Mouse (Mus musculus) heart, embryonic 14.5 days (tissue): Measurements from ENCODE around the gene Trappc12. TPM values are rescaled to one million over a fixed set of nuclear protein-coding genes. Genes with fewer than 3 reads are reported as not detected.

ENCODE experiments used
- ATAC-seq: fragments of 200-750 bp; cut with Nextera tagmentation; 2 replicates; pipeline ENCODE4 v1.8.0; 2017; ENCODE audit warnings: low read depth, moderate TSS enrichment; ENCODE audit not compliant: insufficient number of reproducible peaks, insufficient read depth, low FRiP score
- H3K27ac ChIP-seq, 2 experiments: fragments of 200-500 bp in 1 of 2; fragments of 300-500 bp in 1 of 2; sonication (generic) in 1 of 2; replicated peaks in 1 of 2; 2 replicates each; pipeline ENCODE4 v1.5.1; 2012 to 2014; ENCODE audit warnings: low read depth in 2 of 2, low read length in 2 of 2, control low read depth in 1 of 2, mild to moderate bottlenecking in 1 of 2, mixed read lengths in 1 of 2; ENCODE audit not compliant: control insufficient read depth in 1 of 2, insufficient read depth in 1 of 2
- H3K27me3 ChIP-seq: fragments of 300-500 bp; sonication (generic); 2 replicates; pipeline ENCODE4 v1.6.1; 2014; ENCODE audit warnings: mild to moderate bottlenecking, low read length, control low read depth; ENCODE audit not compliant: control insufficient read depth, insufficient read depth
- H3K36me3 ChIP-seq: fragments of 300-500 bp; sonication (generic); 2 replicates; pipeline ENCODE4 v1.6.1; 2014; ENCODE audit warnings: mild to moderate bottlenecking, control low read depth, low read length, mixed read lengths; ENCODE audit not compliant: control insufficient read depth, insufficient read depth
- H3K4me1 ChIP-seq, 2 experiments: fragments of 200-500 bp in 1 of 2; fragments of 300-500 bp in 1 of 2; sonication (generic) in 1 of 2; 2 replicates each; pipeline ENCODE4 v1.6.1; 2012 to 2014; ENCODE audit warnings: low read length in 2 of 2, control low read depth in 1 of 2, mixed read lengths in 1 of 2; ENCODE audit not compliant: control insufficient read depth in 2 of 2, insufficient read depth in 2 of 2
- H3K4me2 ChIP-seq: fragments of 300-500 bp; sonication (generic); 2 replicates; pipeline ENCODE4 v1.6.1; 2014; ENCODE audit warnings: mild to moderate bottlenecking, low read length
- H3K4me3 ChIP-seq, 2 experiments: fragments of 200-500 bp in 1 of 2; fragments of 300-500 bp in 1 of 2; sonication (generic) in 1 of 2; 2 replicates each; pipeline ENCODE4 v1.5.1; 2012 to 2014; ENCODE audit warnings: low read length in 2 of 2, mild to moderate bottlenecking in 2 of 2, control low read depth in 1 of 2, low read depth in 1 of 2, moderate library complexity in 1 of 2; ENCODE audit not compliant: control insufficient read depth in 1 of 2, insufficient read depth in 1 of 2
- H3K9ac ChIP-seq: fragments of 300-500 bp; sonication (generic); 2 replicates; pipeline ENCODE4 v1.6.1; 2014; ENCODE audit warnings: mild to moderate bottlenecking, low read length
- H3K9me3 ChIP-seq: fragments of 300-500 bp; sonication (generic); 2 replicates; pipeline ENCODE4 v1.6.1; 2016; ENCODE audit warnings: low read length, control low read depth; ENCODE audit not compliant: control insufficient read depth
- WGBS: fragments of 180-500 bp; shearing (Covaris S2); extraction: QIAGEN DNeasy Blood & Tissue Kit; methylation state at CpG from one replicate; pipeline ENCODE4 v1.1.7; 2014; 5-methylcytosine and 5-hydroxymethylcytosine counted together
- polyA plus RNA-seq: library from polyadenylated mRNA; unstranded; fragments of >200 nt; fragmentation: Nextera tagmentation; extraction: Ambion mirVana; gene quantifications from 2 replicates; pipeline ENCODE4 v1.2.1, GENCODE M21; 2014

Trappc12 gene
- polyA plus RNA-seq, 1 experiment from 2014 or later: 33.8 TPM

- Histone ChIP-seq H3K9ac (no peak overlapping the region), H3K4me3 (no peak overlapping the region), H3K27me3 (no peaks in the 10 kb centered on the region), H3K4me1 (0 out of 4 replicates have a peak, but pooled peaks cover 0 to 2% of the 10 kb centered on the region in 2 experiments), H3K36me3 (no peaks in the 10 kb centered on the region), H3K4me2 (no peak overlapping the region), H3K9me3 (no peaks in the 10 kb centered on the region), H3K27ac (no peak overlapping the region)
- no peak for ATAC-seq
- 35% methylated on average over 1 of the region's 1 CpGs for WGBS
These were observed 35.0 kb upstream of the Trappc12 start for GRCm38 (mm10) chr12:28785299-28785698.

- 73% methylated on average over 8 of the region's 8 CpGs for WGBS
- H3K27ac ChIP-seq: no peak overlapping the region
- H3K36me3 ChIP-seq: no peaks in the 10 kb centered on the region
- H3K9me3 ChIP-seq: no peaks in the 10 kb centered on the region
- no peak for ATAC-seq
- no peak overlapping the region for H3K9ac ChIP-seq
- H3K27me3 ChIP-seq: no peaks in the 10 kb centered on the region
- H3K4me2 ChIP-seq: no peak overlapping the region
- H3K4me3 ChIP-seq: no peak overlapping the region
- H3K4me1 ChIP-seq: 0 out of 4 replicates have a peak, but pooled peaks cover 0 to 2% of the 10 kb centered on the region in 2 experiments
These were observed 34.6 kb upstream of the Trappc12 start for GRCm38 (mm10) chr12:28784864-28785263.

- Histone ChIP-seq H3K4me2 (no peak overlapping the region), H3K36me3 (no peaks in the 10 kb centered on the region), H3K4me3 (no peak overlapping the region), H3K27ac (no peak overlapping the region), H3K9me3 (no peaks in the 10 kb centered on the region), H3K9ac (no peak overlapping the region), H3K4me1 (0 out of 4 replicates have a peak, but pooled peaks cover 0 to 2% of the 10 kb centered on the region in 2 experiments), H3K27me3 (no peaks in the 10 kb centered on the region)
- ATAC-seq: 0 out of 2 replicates have a peak, but pooled peaks have one; percentile 25
- 39% methylated on average over 4 of the region's 4 CpGs for WGBS
These were observed 34.1 kb upstream of the Trappc12 start for GRCm38 (mm10) chr12:28784355-28784754.

- Histone ChIP-seq H3K36me3 (no peaks in the 10 kb centered on the region), H3K4me1 (0 out of 4 replicates have a peak, but pooled peaks cover 0 to 2% of the 10 kb centered on the region in 2 experiments), H3K27ac (no peak overlapping the region), H3K4me2 (no peak overlapping the region), H3K9ac (no peak overlapping the region), H3K9me3 (no peaks in the 10 kb centered on the region), H3K27me3 (no peaks in the 10 kb centered on the region), H3K4me3 (no peak overlapping the region)
- WGBS: 88% methylated on average over 3 of the region's 3 CpGs
- no peak for ATAC-seq
These were observed 32.4 kb upstream of the Trappc12 start for GRCm38 (mm10) chr12:28782637-28783036.

GRCm38 (mm10) chr12:28780180-28780579, 29.9 kb upstream of the Trappc12 start:
- no peak overlapping the region for H3K4me3 ChIP-seq
- no peak for ATAC-seq
- no peaks in the 10 kb centered on the region for H3K27me3 ChIP-seq
- no peak overlapping the region for H3K27ac ChIP-seq
- no peaks in the 10 kb centered on the region for H3K36me3 ChIP-seq
- H3K9ac ChIP-seq: no peak overlapping the region
- no peak overlapping the region for H3K4me2 ChIP-seq
- no peaks in the 10 kb centered on the region for H3K4me1 ChIP-seq
- no peaks in the 10 kb centered on the region for H3K9me3 ChIP-seq
- WGBS: 91% methylated on average over 7 of the region's 7 CpGs

GRCm38 (mm10) chr12:28775627-28776026, 25.4 kb upstream of the Trappc12 start:
- H3K36me3 ChIP-seq: no peaks in the 10 kb centered on the region
- no peaks in the 10 kb centered on the region for H3K9me3 ChIP-seq
- no peak overlapping the region for H3K4me3 ChIP-seq
- no peak overlapping the region for H3K9ac ChIP-seq
- H3K4me2 ChIP-seq: no peak overlapping the region
- WGBS: 83% methylated on average over 6 of the region's 6 CpGs
- ATAC-seq: no peak
- no peaks in the 10 kb centered on the region for H3K27me3 ChIP-seq
- H3K27ac ChIP-seq: no peak overlapping the region
- peaks cover under 1 to 3% of the 10 kb centered on the region in 2 experiments; a peak in 1 of 4 replicates for H3K4me1 ChIP-seq

GRCm38 (mm10) chr12:28775120-28775519, 24.8 kb upstream of the Trappc12 start:
- Histone ChIP-seq H3K4me3 (no peak overlapping the region), H3K27me3 (no peaks in the 10 kb centered on the region), H3K36me3 (no peaks in the 10 kb centered on the region), H3K27ac (no peak overlapping the region), H3K9ac (no peak overlapping the region), H3K9me3 (no peaks in the 10 kb centered on the region), H3K4me2 (no peak overlapping the region), H3K4me1 (peaks cover 2 to 5% of the 10 kb centered on the region in 2 experiments; a peak in 1 of 4 replicates)
- WGBS: 49% methylated on average over 8 of the region's 8 CpGs
- ATAC-seq: no peak

DNA sequence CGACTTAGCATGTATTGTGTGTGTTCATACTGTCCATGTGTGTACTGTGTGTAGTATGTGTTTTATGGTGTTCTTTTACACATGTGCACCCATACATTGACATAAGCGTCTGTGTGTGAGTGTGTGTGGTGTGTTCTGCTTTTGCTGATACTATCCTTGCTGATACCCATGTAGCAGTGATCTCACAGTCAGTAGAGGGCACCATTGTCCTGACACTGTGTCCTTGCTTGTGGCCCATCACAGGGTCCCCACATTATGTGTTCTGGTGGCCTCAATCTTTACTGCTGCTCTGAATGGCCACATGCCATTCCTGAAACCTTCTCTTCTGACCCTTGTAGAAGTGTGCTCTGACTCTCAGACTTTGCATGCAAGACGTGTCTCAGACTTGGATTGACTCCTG, 23.5 kb upstream of the Trappc12 start:
- Histone ChIP-seq H3K27ac (no peak overlapping the region), H3K4me3 (no peak overlapping the region), H3K27me3 (no peaks in the 10 kb centered on the region), H3K4me1 (peaks cover 2 to 5% of the 10 kb centered on the region in 2 experiments; a peak in 1 of 4 replicates), H3K9ac (no peak overlapping the region), H3K36me3 (no peaks in the 10 kb centered on the region), H3K9me3 (no peaks in the 10 kb centered on the region), H3K4me2 (no peak overlapping the region)
- 78% methylated on average over 3 of the region's 3 CpGs for WGBS
- ATAC-seq: no peak
